Mouse (Mus musculus) lung, adult 2 months (tissue): ENCODE data around the gene Hoxb8.

ENCODE experiments used
- CTCF ChIP-seq: fragments of 200-500 bp; IDR thresholded peaks from 2 replicates; pipeline ENCODE4 v1.5.1; 2011; ENCODE audit warnings: mild to moderate bottlenecking, low read length, control low read depth; ENCODE audit not compliant: insufficient read depth
- POLR2A ChIP-seq: fragments of 200-500 bp; IDR thresholded peaks from 2 replicates; pipeline ENCODE4 v1.6.1; 2011; ENCODE audit warnings: low read depth, mild to moderate bottlenecking, control low read depth, low read length, borderline replicate concordance; ENCODE audit errors: extremely low read depth

DNA sequence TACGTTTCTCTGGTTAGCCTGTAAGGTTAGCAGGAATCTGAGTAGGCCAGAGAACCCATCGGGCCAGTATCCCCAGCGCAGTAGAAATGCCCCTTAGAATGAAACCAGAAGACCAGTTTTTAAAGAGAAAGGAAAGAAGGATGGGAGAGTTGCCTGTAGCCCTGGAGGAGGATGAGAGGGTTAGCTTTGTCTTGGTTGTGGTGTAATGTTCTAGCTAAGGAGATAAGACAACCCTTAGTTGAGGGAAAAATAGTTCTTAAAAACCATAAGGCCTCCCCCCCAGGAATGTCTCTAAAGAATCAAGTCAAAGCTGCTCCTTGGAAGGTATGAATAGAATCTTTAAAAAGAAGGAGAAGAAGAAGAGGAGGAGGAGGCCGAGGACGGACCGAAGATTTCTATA, 41.0 kb downstream of the Hoxb8 start:
- TF ChIP-seq POLR2A (no peak), CTCF (no peak)
